Mouse (Mus musculus) midbrain, embryonic 14.5 days (tissue): ENCODE data around the gene Gm20831. TPM values are rescaled to one million over a fixed set of nuclear protein-coding genes. Genes with fewer than 3 reads are reported as not detected.
"Not testable (repeated sequence)": the region's sequence is repeated elsewhere in the genome, so short reads cannot be mapped to it uniquely, and the experiment has no call there.

Experiments
- ATAC-seq: fragments of 200-750 bp; cut with Nextera tagmentation; 2 replicates; pipeline ENCODE4 v1.8.0; 2017; ENCODE audit warnings: moderate number of reproducible peaks, moderate library complexity; ENCODE audit not compliant: low FRiP score, low TSS enrichment
- DNase-seq: peaks from one replicate; pipeline ENCODE4 v3.0.0-alpha.2; 2015
- H3K27ac ChIP-seq: fragments of 300-500 bp; sonication (generic); replicated peaks from 2 replicates; pipeline ENCODE4 v1.5.1; 2014; ENCODE audit warnings: mild to moderate bottlenecking, low read depth, low read length, moderate library complexity
- H3K27me3 ChIP-seq: fragments of 300-500 bp; sonication (generic); 2 replicates; pipeline ENCODE4 v1.6.1; 2014; ENCODE audit warnings: low read length, control low read depth, mixed read lengths; ENCODE audit not compliant: control insufficient read depth, insufficient read depth
- H3K36me3 ChIP-seq: fragments of 300-500 bp; sonication (generic); 2 replicates; pipeline ENCODE4 v1.6.1; 2014; ENCODE audit warnings: low read length, control low read depth; ENCODE audit not compliant: control insufficient read depth, insufficient read depth
- H3K4me1 ChIP-seq: fragments of 300-500 bp; sonication (generic); 2 replicates; pipeline ENCODE4 v1.6.1; 2014; ENCODE audit warnings: mild to moderate bottlenecking, antibody characterized with exemption, low read length, control low read depth; ENCODE audit not compliant: control insufficient read depth, insufficient read depth
- H3K4me2 ChIP-seq: fragments of 300-500 bp; sonication (generic); 2 replicates; pipeline ENCODE4 v1.6.1; 2014; ENCODE audit warnings: mild to moderate bottlenecking, low read length, moderate library complexity
- H3K4me3 ChIP-seq: fragments of 300-500 bp; sonication (generic); replicated peaks from 2 replicates; pipeline ENCODE4 v1.5.1; 2014; ENCODE audit warnings: low read depth, low read length
- H3K9ac ChIP-seq: fragments of 300-500 bp; sonication (generic); replicated peaks from 2 replicates; pipeline ENCODE4 v1.6.1; 2014; ENCODE audit warnings: mild to moderate bottlenecking, low read length, moderate library complexity
- H3K9me3 ChIP-seq: fragments of 300-500 bp; sonication (generic); 2 replicates; pipeline ENCODE4 v1.6.1; 2016; ENCODE audit warnings: low read length, control low read depth, mixed read lengths; ENCODE audit not compliant: control insufficient read depth
- WGBS: fragments of 180-500 bp; shearing (Covaris S2); extraction: QIAGEN DNeasy Blood & Tissue Kit; methylation state at CpG from one replicate; pipeline ENCODE4 v1.1.7; 2014; 5-methylcytosine and 5-hydroxymethylcytosine counted together
- polyA plus RNA-seq: library from polyadenylated mRNA; unstranded; fragments of >200 nt; fragmentation: Nextera tagmentation; extraction: Ambion mirVana; gene quantifications from 2 replicates; pipeline ENCODE4 v1.2.1, GENCODE M21; 2014

Gm20831 gene
- polyA plus RNA-seq = not detected in 2 replicates

DNA sequence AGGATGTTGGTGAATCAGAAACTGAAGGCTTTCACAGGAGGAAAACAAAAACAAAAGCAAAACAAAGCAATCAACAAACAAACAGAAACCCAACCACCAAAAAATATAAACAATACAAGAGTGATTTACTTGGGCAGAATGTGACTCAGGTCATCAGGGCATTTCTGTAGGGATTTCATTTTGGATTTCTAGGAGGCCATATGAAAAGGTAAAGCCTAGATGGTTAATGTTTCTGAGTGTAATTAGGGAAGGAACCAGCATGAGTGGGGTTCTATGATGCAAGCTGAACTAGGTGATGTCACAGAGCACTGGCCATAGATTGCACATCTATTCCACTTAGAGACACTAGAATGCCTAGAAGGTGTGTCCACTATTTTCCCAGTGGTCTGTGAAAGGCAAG is at the start of gene Gm20831, which contains the start of gene Gm20772:
Gm20831 (plus strand) TSS at position 301 of the 400 bp plus-strand sequence.
Gm20772 (plus strand) TSS at position 301 of the 400 bp plus-strand sequence.
- not testable (repeated sequence) for H3K4me3 ChIP-seq, H3K4me1 ChIP-seq, H3K27me3 ChIP-seq, H3K9ac ChIP-seq, H3K4me2 ChIP-seq, H3K27ac ChIP-seq, DNase-seq, ATAC-seq, H3K9me3 ChIP-seq, H3K36me3 ChIP-seq

DNA sequence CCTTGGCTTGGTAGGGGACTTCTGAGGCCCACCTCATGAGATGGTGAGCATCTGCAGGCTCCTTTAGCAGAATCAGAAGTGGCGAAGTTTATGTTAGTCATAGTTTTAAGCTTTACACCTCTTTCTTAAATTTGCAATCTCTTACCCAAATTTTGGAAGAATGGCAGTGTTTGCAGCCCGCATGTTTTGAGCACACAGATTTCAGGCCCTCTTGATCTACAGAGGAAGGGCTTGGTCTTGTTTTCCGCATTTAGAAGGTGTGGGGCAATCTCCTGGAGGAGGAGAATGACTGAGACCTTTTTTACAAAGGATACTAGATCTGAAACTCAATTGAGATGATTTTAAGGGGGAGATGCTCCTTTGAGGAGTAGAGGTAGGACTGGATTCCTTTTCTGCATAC is 28.4 kb upstream of the Gm20831 start, which contains the start of gene Gm21904:
Gm21904 (minus strand) TSS at position 101 of the 400 bp plus-strand sequence.
- WGBS = no CpG with 5 or more reads among the region's 3 CpGs
- not testable (repeated sequence) for H3K4me1 ChIP-seq, H3K36me3 ChIP-seq, H3K27me3 ChIP-seq, ATAC-seq, DNase-seq, H3K9ac ChIP-seq, H3K4me2 ChIP-seq, H3K4me3 ChIP-seq, H3K27ac ChIP-seq, H3K9me3 ChIP-seq

DNA sequence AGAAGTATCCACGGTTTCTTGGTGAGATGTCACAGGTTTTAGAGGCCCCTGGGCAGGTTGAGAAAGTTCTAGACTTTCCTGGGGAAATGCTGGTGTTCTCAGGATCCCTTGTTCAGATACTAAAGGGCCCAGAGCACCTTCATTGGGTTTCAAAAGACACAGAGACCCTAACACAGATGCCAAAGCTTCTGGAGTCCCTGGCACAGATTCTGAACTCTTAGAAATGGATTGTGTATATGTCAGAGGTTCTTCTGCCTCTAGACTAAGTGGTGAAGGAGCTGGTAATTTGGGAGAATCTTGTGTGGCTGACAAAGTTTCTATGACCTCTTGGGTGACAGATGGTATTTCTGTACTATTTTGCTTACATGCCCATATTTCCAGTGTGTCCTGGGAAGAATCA is 62.7 kb downstream of the Gm20831 start, which contains the start of gene Srsy:
Srsy (minus strand) TSS at position 101 of the 400 bp plus-strand sequence.
- not testable (repeated sequence) for H3K4me1 ChIP-seq, H3K4me2 ChIP-seq, H3K27me3 ChIP-seq, H3K27ac ChIP-seq, H3K4me3 ChIP-seq, H3K9ac ChIP-seq, H3K9me3 ChIP-seq, H3K36me3 ChIP-seq, ATAC-seq, DNase-seq
- no CpG with 5 or more reads among the region's 1 CpGs for WGBS

Other genes with a start within 250 kb of the Gm20831 start
- not detected in 2 replicates for gene Gm21904, start 28.5 kb upstream of the Gm20831 start, polyA plus RNA-seq
- gene Gm20772, start within 50 bp of the Gm20831 start, polyA plus RNA-seq = not detected in 2 replicates
- gene Srsy, start 62.6 kb downstream of the Gm20831 start, polyA plus RNA-seq = not detected in 2 replicates
- not detected in 2 replicates for gene Gm21764, start 187.1 kb downstream of the Gm20831 start, polyA plus RNA-seq
- not detected in 2 replicates for gene Ssty1, start 214.4 kb downstream of the Gm20831 start, polyA plus RNA-seq